Mouse (Mus musculus) ES-E14 (cell line): ENCODE data around the gene Cpn2.

Source experiments
- CHD2 ChIP-seq: IDR thresholded peaks from 2 replicates; pipeline ENCODE4 v1.6.1; 2014; ENCODE audit warnings: mild to moderate bottlenecking, low read depth, low read length, inconsistent platforms
- MAFK ChIP-seq: IDR thresholded peaks from 2 replicates; pipeline ENCODE4 v1.6.1; 2014; ENCODE audit warnings: mild to moderate bottlenecking, low read depth, low read length, inconsistent platforms; ENCODE audit not compliant: insufficient read depth
- ZC3H11A ChIP-seq: IDR thresholded peaks from 2 replicates; pipeline ENCODE4 v1.6.1; 2012; ENCODE audit warnings: low read depth, mild to moderate bottlenecking, inconsistent platforms, low read length, borderline replicate concordance
- ZNF384 ChIP-seq: IDR thresholded peaks from 2 replicates; pipeline ENCODE4 v1.6.1; 2012; ENCODE audit warnings: low read depth, low read length, inconsistent platforms

- TF ChIP-seq ZNF384 (no peak), MAFK (no peak), ZC3H11A (0 out of 2 replicates have a peak, but pooled peaks have one; percentile 22), CHD2 (no peak)
These were observed 53.7 kb downstream of the Cpn2 start for GRCm38 (mm10) chr16:30213644-30214043.
